Mouse (Mus musculus): ENCODE results near the gene Cbr2. TPM values are rescaled to one million over a fixed set of nuclear protein-coding genes. Genes with fewer than 3 reads are reported as not detected.
"Not testable (repeated sequence)": the region's sequence is repeated elsewhere in the genome, so short reads cannot be mapped to it uniquely, and the experiment has no call there.

Cbr2 gene
- 1.1 and 1.3 TPM in 2 replicates for polyA plus RNA-seq (2016; fragmentation: Nextera tagmentation; extraction: Ambion mirVana)

DNA sequence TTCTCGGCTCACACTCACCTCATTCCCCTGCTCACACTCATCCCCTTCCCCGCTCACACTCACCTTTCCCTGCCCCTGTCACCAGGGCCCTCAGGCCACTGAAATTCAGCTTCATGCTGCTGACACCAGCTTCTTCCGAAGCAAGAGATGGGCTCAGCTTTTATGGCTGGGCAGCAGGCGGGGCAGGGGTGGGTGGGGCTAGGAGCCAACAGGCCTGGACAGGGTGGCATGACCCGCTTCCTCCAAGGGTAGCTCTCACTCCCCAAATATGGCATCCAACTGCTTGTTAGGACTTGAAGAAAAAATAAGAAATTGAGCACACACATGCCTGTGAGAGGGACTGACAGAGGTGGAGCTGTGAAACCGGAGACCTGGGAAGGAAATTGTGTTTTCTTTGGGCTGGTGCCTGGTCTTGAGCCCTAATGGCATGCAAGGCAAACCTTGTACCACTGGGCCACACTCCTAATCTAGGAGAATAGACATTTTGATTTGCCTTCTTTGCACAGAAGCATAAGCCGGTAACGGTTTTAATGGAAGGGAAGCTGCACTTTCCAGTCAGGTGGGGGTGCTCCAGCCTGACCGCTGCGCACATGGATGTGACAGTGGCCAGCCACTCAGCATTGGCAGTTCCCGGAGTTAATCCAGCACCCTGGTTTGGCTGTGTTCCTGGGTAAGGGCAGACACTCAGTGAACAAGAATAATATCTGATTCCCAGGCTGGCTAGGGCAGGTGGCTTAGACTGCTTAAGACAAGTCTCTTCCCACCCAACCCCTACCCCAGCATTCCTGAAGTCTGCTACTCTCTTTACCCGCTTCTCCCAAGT is at the start of gene Cbr2:
Gene Cbr2, minus strand, starts transcription at position 257 of the 823 bp plus-strand sequence.
- Histone ChIP-seq H3K4me1 (peaks cover 17% of the 10 kb centered on the region), H3K9me3 (no peaks in the 10 kb centered on the region), H3K27ac (no peak within 1 kb of the TSS), H3K4me3 (no peak within 1 kb of the TSS), H3K36me3 (replicated peaks) (no peaks in the 10 kb centered on the region), H3K27me3 (ENCODE audit: poor library complexity, severe bottlenecking) (peaks cover 37% of the 10 kb centered on the region)
- WGBS = 79% methylated on average over 12 of the region's 12 CpGs
- DNase-seq (ENCODE audit: extremely low spot score, low spot score) = no peak

GRCm38 (mm10) chr11:120781361-120781760 is 49.4 kb upstream of the Cbr2 start:
- peaks cover 14% of the 10 kb centered on the region for H3K27me3 ChIP-seq (ENCODE audit: poor library complexity, severe bottlenecking)
- H3K4me1 ChIP-seq = peaks cover 41% of the 10 kb centered on the region
- DNase-seq (ENCODE audit: extremely low spot score, low spot score); H3K4me3 ChIP-seq; H3K9me3 ChIP-seq; H3K27ac ChIP-seq: not testable (repeated sequence)
- peaks cover 40% of the 10 kb centered on the region for H3K36me3 ChIP-seq (replicated peaks)
- 98% methylated on average over 6 of the region's 6 CpGs for WGBS

DNA sequence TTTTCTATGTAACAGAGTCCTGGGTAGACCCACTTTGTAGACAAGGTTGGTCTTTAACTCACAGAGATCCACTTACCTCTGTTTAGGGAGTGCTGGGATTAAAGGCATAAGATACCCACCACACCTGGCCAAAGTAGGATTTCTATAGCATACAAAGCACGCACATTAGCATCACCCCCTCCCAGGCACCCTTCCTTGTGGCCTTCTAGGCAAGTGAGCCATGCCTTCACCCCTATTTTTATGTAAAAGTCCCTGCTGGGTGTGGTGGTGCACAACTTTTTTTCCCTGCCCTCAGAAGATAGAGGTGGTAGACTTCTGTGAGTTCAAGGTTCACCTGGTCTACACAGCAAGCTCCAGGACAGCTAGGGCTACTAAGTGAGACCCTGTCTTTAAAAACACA is 48.0 kb upstream of the Cbr2 start:
- no peaks in the 10 kb centered on the region for H3K9me3 ChIP-seq
- H3K36me3 ChIP-seq (replicated peaks) = peaks cover 28% of the 10 kb centered on the region
- no peak for DNase-seq (ENCODE audit: extremely low spot score, low spot score)
- peaks cover 33% of the 10 kb centered on the region for H3K4me1 ChIP-seq
- 76% methylated on average over 1 of the region's 1 CpGs for WGBS
- no peak overlapping the region for H3K4me3 ChIP-seq
- peaks cover 14% of the 10 kb centered on the region for H3K27me3 ChIP-seq (ENCODE audit: poor library complexity, severe bottlenecking)
- no peak overlapping the region for H3K27ac ChIP-seq

- Histone ChIP-seq H3K4me1 (peaks cover 16% of the 10 kb centered on the region), H3K4me3 (no peak overlapping the region), H3K27ac (no peak overlapping the region), H3K36me3 (replicated peaks) (peaks cover 20% of the 10 kb centered on the region), H3K9me3 (no peaks in the 10 kb centered on the region), H3K27me3 (ENCODE audit: poor library complexity, severe bottlenecking) (no peaks in the 10 kb centered on the region)
- no peak for DNase-seq (ENCODE audit: extremely low spot score, low spot score)
- WGBS = 37% methylated on average over 6 of the region's 6 CpGs
Observed at GRCm38 (mm10) chr11:120777123-120777522, 45.2 kb upstream of the Cbr2 start.

GRCm38 (mm10) chr11:120775774-120776469 is 44.0 kb upstream of the Cbr2 start:
- Histone ChIP-seq H3K27ac (no peak overlapping the region), H3K4me3 (peak overlapping the region; percentile 13; the same call in 1 of the 2 replicates), H3K9me3 (no peaks in the 10 kb centered on the region), H3K27me3 (ENCODE audit: poor library complexity, severe bottlenecking) (no peaks in the 10 kb centered on the region), H3K4me1 (peaks cover 16% of the 10 kb centered on the region), H3K36me3 (replicated peaks) (peaks cover 11% of the 10 kb centered on the region)
- WGBS = 30% methylated on average over 15 of the region's 15 CpGs
- DNase-seq (ENCODE audit: extremely low spot score, low spot score) = peak; percentile 91

DNA sequence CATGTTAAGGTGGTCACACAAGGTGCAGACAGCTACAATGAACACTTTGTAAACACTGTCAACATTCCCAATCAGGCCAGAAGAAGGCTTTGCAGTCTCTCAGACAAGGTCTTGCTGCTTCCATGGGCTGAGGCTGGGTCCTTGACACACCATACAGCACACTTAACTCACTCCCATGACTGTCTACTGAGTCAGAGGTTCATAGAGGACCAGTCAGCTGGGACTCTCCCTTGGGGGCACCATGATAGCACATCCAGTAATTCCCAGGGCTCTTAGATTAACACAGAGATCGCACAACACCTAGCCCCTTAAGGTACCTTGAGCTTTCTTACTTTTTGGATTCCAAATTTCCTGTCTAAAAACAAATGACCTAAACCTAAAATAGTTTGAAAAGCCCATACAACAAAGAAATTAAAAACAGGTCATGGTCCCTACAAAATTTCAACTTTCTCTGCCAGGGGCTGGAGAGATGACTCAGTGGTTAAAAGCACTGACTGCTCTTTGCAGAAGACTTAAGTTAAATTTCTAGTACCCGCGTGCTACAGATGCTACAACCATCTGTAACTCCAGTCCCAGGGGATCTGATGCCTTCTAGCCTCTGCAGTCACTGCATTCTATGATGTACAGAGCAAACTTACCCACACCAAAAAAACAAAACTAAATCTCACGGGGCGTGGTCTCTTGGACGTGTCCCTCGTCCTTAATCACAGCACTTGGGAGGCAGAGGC is 41.7 kb upstream of the Cbr2 start:
- Histone ChIP-seq H3K4me1 (peaks cover 16% of the 10 kb centered on the region), H3K27ac (no peak overlapping the region), H3K36me3 (replicated peaks) (no peaks in the 10 kb centered on the region), H3K27me3 (ENCODE audit: poor library complexity, severe bottlenecking) (no peaks in the 10 kb centered on the region), H3K4me3 (no peak overlapping the region), H3K9me3 (no peaks in the 10 kb centered on the region)
- DNase-seq (ENCODE audit: extremely low spot score, low spot score) = no peak
- 91% methylated on average over 7 of the region's 7 CpGs for WGBS

GRCm38 (mm10) chr11:120772749-120773148 is 40.8 kb upstream of the Cbr2 start:
- H3K36me3 ChIP-seq (replicated peaks) = no peaks in the 10 kb centered on the region
- H3K4me1 ChIP-seq = peaks cover 16% of the 10 kb centered on the region
- DNase-seq (ENCODE audit: extremely low spot score, low spot score) = no peak
- no peaks in the 10 kb centered on the region for H3K9me3 ChIP-seq
- H3K27me3 ChIP-seq (ENCODE audit: poor library complexity, severe bottlenecking) = no peaks in the 10 kb centered on the region
- 84% methylated on average over 3 of the region's 3 CpGs for WGBS
- H3K4me3 ChIP-seq = no peak overlapping the region
- H3K27ac ChIP-seq = no peak overlapping the region

GRCm38 (mm10) chr11:120768206-120768605 is 36.3 kb upstream of the Cbr2 start:
- Histone ChIP-seq H3K27ac (no peak overlapping the region), H3K4me3 (no peak overlapping the region), H3K36me3 (replicated peaks) (no peaks in the 10 kb centered on the region), H3K9me3 (no peaks in the 10 kb centered on the region), H3K4me1 (no peaks in the 10 kb centered on the region), H3K27me3 (ENCODE audit: poor library complexity, severe bottlenecking) (peaks cover 14% of the 10 kb centered on the region; the same call in 1 of the 2 replicates)
- no peak for DNase-seq (ENCODE audit: extremely low spot score, low spot score)
- WGBS = 81% methylated on average over 1 of the region's 1 CpGs

GRCm38 (mm10) chr11:120767023-120767422 is 35.1 kb upstream of the Cbr2 start:
- 80% methylated on average over 4 of the region's 7 CpGs for WGBS
- not testable (repeated sequence) for DNase-seq (ENCODE audit: extremely low spot score, low spot score); H3K4me3 ChIP-seq; H3K4me1 ChIP-seq; H3K9me3 ChIP-seq; H3K36me3 ChIP-seq (replicated peaks); H3K27ac ChIP-seq
- peaks cover 25% of the 10 kb centered on the region for H3K27me3 ChIP-seq (ENCODE audit: poor library complexity, severe bottlenecking)

GRCm38 (mm10) chr11:120763121-120763999 is 31.4 kb upstream of the Cbr2 start:
- H3K4me1 ChIP-seq; DNase-seq (ENCODE audit: extremely low spot score, low spot score); H3K4me3 ChIP-seq; H3K36me3 ChIP-seq (replicated peaks); H3K27ac ChIP-seq: not testable (repeated sequence)
- H3K9me3 ChIP-seq = peaks cover 16% of the 10 kb centered on the region
- 4% methylated on average over 9 of the region's 23 CpGs for WGBS
- H3K27me3 ChIP-seq (ENCODE audit: poor library complexity, severe bottlenecking) = peaks cover 34% of the 10 kb centered on the region

DNA sequence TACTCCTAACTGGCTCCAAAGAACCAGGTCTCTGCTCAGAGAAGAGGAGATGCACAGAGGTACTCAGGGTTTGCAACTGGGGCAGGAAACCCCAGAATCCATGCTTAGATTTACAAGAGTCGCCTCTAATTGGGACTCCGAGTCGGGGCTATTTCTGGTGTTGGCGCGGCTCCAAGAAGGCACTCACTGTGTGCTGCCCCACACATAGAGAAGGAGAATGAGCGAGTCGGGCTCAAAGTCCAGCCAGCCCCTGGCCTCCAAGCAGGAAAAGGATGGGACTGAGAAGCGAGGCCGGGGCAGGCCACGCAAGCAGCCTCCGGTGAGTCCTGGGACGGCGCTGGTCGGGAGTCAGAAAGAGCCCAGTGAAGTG is 30.7 kb upstream of the Cbr2 start, which contains the start of gene Hmga1b:
Gene Hmga1b, plus strand, starts transcription at position 123 of the 370 bp plus-strand sequence.
- WGBS = 21% methylated on average over 14 of the region's 14 CpGs

More for the DNA sequence above, 30.7 kb upstream of the Cbr2 start, which contains the start of gene Hmga1b:
- not testable (repeated sequence) for H3K27ac ChIP-seq; H3K36me3 ChIP-seq (replicated peaks); H3K4me3 ChIP-seq; DNase-seq (ENCODE audit: extremely low spot score, low spot score); H3K4me1 ChIP-seq
- peaks cover 24% of the 10 kb centered on the region for H3K9me3 ChIP-seq
- H3K27me3 ChIP-seq (ENCODE audit: poor library complexity, severe bottlenecking) = peaks cover 34% of the 10 kb centered on the region
